Mouse (Mus musculus) embryonic facial prominence, embryonic 10.5 days (tissue): Measurements from ENCODE around the gene Rbbp5. TPM values are rescaled to one million over a fixed set of nuclear protein-coding genes. Genes with fewer than 3 reads are reported as not detected.

ENCODE experiments used
- polyA plus RNA-seq: library from polyadenylated mRNA; unstranded; fragments of >200 nt; fragmentation: Nextera tagmentation; extraction: Ambion mirVana; gene quantifications from 2 replicates; pipeline ENCODE4 v1.2.1, GENCODE M21; 2016

The Rbbp5 gene
- polyA plus RNA-seq, 1 experiment from 2014 or later = 66.2 TPM

Other genes starting within 250 kb of the Rbbp5 start
- gene Gm10188, start 247.6 kb upstream of the Rbbp5 start, polyA plus RNA-seq = not detected in 2 replicates
- 0.46 and 0.58 TPM in 2 replicates for gene Klhdc8a, start 178.7 kb upstream of the Rbbp5 start, polyA plus RNA-seq
- gene Nuak2, start 161.2 kb upstream of the Rbbp5 start, polyA plus RNA-seq = 12.6 and 19.6 TPM in 2 replicates
- 10.2 and 11.7 TPM in 2 replicates for gene Tmcc2, start 86.1 kb upstream of the Rbbp5 start, polyA plus RNA-seq
- 13.2 and 13.5 TPM in 2 replicates for gene Dstyk, start 59.8 kb upstream of the Rbbp5 start, polyA plus RNA-seq
- 1.8 and 2.1 TPM in 2 replicates for gene Tmem81, start 28.9 kb downstream of the Rbbp5 start, polyA plus RNA-seq
- gene Cntn2, start 65.9 kb downstream of the Rbbp5 start, polyA plus RNA-seq = 14.7 and 15.1 TPM in 2 replicates